In genomic region chrX:51206432-51206831, GRCm38 (mm10) we compare ENCODE assay signal across 8 mouse cellular contexts. TPM values are rescaled to one million over a fixed set of nuclear protein-coding genes. Genes with fewer than 3 reads are reported as not detected.
DNase-seq lines count a peak whose midpoint lies in the region; ATAC-seq lines count a peak whose summit lies in the region.

Gene Mbnl3, minus strand, starts transcription at chrX:51206532.

- peak within 1 kb of the TSS; percentile 47 for H3K9ac ChIP-seq in kidney, embryonic 15.5 days
- H3K9ac ChIP-seq in hindbrain, embryonic 16.5 days (ENCODE audit: low read depth, low read length), result peak within 1 kb of the TSS; percentile 25
- peak within 1 kb of the TSS; percentile 38; the same call in 1 of the 2 replicates for H3K9ac ChIP-seq in midbrain, embryonic 16.5 days (ENCODE audit: low read depth, low read length)

- peak within 1 kb of the TSS; percentile 79 for H3K4me2 ChIP-seq in kidney, embryonic 15.5 days
- H3K4me2 ChIP-seq in hindbrain, embryonic 16.5 days (ENCODE audit: low read length), result peak within 1 kb of the TSS; percentile 89
- H3K4me2 ChIP-seq in midbrain, embryonic 16.5 days (ENCODE audit: low read length), result peak within 1 kb of the TSS; percentile 86

- ATAC-seq in kidney, embryonic 15.5 days (replicated peaks; ENCODE audit: low FRiP score), result no peak
- ATAC-seq in hindbrain, embryonic 16.5 days, result no peak
- no peak for ATAC-seq in midbrain, embryonic 16.5 days

- H3K9me3 ChIP-seq in kidney, embryonic 15.5 days (replicated peaks), result no peaks in the 10 kb centered on the region
- no peaks in the 10 kb centered on the region for H3K9me3 ChIP-seq in hindbrain, embryonic 16.5 days (ENCODE audit: control insufficient read depth, low read length)
- no peaks in the 10 kb centered on the region; the same call in 1 of the 2 replicates for H3K9me3 ChIP-seq in midbrain, embryonic 16.5 days (replicated peaks; ENCODE audit: control insufficient read depth, low read length, poor library complexity, severe bottlenecking)

- DNase-seq in kidney, postnatal 10 days, result no peak
- peak; percentile 3 for DNase-seq in c-Kit-positive CD71-negative TER-119-negative erythroid progenitor cells, embryonic 14.5 days (ENCODE audit: low read depth)
- no peak for DNase-seq in right cerebral cortex, postnatal 10 days (ENCODE audit: low spot score in 2 of 2)
- no peak for DNase-seq in cerebellum, adult 18-20 months
- no peak for DNase-seq in c-Kit-positive CD71-positive TER-119-positive erythroid progenitor cells, embryonic 14.5 days (ENCODE audit: low spot score)

- H3K4me1 ChIP-seq in kidney, embryonic 15.5 days, result 0 out of 2 replicates have a peak, but pooled peaks cover 3% of the 10 kb centered on the region
- H3K4me1 ChIP-seq in hindbrain, embryonic 16.5 days (ENCODE audit: control insufficient read depth, insufficient read depth, low read depth, low read length), result no peaks in the 10 kb centered on the region
- no peaks in the 10 kb centered on the region for H3K4me1 ChIP-seq in midbrain, embryonic 16.5 days (ENCODE audit: control insufficient read depth, insufficient read depth, low read length)

- 38% methylated on average over 11 of the region's 11 CpGs for WGBS in kidney, embryonic 15.5 days
- 46% methylated on average over 11 of the region's 11 CpGs for WGBS in hindbrain, embryonic 16.5 days
- WGBS in midbrain, embryonic 16.5 days, result 36% methylated on average over 11 of the region's 11 CpGs

- no peaks in the 10 kb centered on the region for H3K36me3 ChIP-seq in kidney, embryonic 15.5 days
- H3K36me3 ChIP-seq in hindbrain, embryonic 16.5 days (ENCODE audit: control insufficient read depth, insufficient read depth, low read length), result no peaks in the 10 kb centered on the region
- H3K36me3 ChIP-seq in midbrain, embryonic 16.5 days (ENCODE audit: control insufficient read depth, insufficient read depth, low read length), result no peaks in the 10 kb centered on the region

- H3K27me3 ChIP-seq in kidney, embryonic 15.5 days, result peaks cover 26% of the 10 kb centered on the region
- peaks cover 3% of the 10 kb centered on the region for H3K27me3 ChIP-seq in hindbrain, embryonic 16.5 days (replicated peaks; ENCODE audit: control insufficient read depth, insufficient read depth, low read length)
- peaks cover 4% of the 10 kb centered on the region for H3K27me3 ChIP-seq in midbrain, embryonic 16.5 days (ENCODE audit: control insufficient read depth, insufficient read depth, low read depth, low read length)

- peak within 1 kb of the TSS; percentile 60 for H3K4me3 ChIP-seq in kidney, embryonic 15.5 days (replicated peaks)
- peak within 1 kb of the TSS; percentile 57 for H3K4me3 ChIP-seq in hindbrain, embryonic 16.5 days (ENCODE audit: low read length)
- peak within 1 kb of the TSS; percentile 56 for H3K4me3 ChIP-seq in midbrain, embryonic 16.5 days (ENCODE audit: low read depth, low read length)

- H3K27ac ChIP-seq in kidney, embryonic 15.5 days, result peak within 1 kb of the TSS; percentile 71
- H3K27ac ChIP-seq in hindbrain, embryonic 16.5 days (ENCODE audit: low read depth, low read length), result no peak within 1 kb of the TSS
- H3K27ac ChIP-seq in midbrain, embryonic 16.5 days (ENCODE audit: low read length), result no peak within 1 kb of the TSS

RNA-seq across cellular contexts. Expression of gene Mbnl3, which starts in this region (rescaled TPM):
- 8.1 and 9.9 TPM in 2 replicates for polyA plus RNA-seq in kidney, embryonic 15.5 days (2015; fragmentation: Nextera tagmentation; extraction: Ambion mirVana)
- polyA plus RNA-seq in hindbrain, embryonic 16.5 days (2015; fragmentation: Nextera tagmentation; extraction: Ambion mirVana), result 0.54 and 0.56 TPM in 2 replicates
- polyA plus RNA-seq in midbrain, embryonic 16.5 days (2015; fragmentation: Nextera tagmentation; extraction: Ambion mirVana), result 0.43 and 0.66 TPM in 2 replicates
